Mouse (Mus musculus): ENCODE data around the gene Ell.
A peak's percentile ranks its signal among the peaks of the same experiment; 100 is the strongest.
"Not testable (repeated sequence)": the region's sequence is repeated elsewhere in the genome, so short reads cannot be mapped to it uniquely, and the experiment has no call there.

Ell gene

GRCm38 (mm10) chr8:70563763-70564387, 24.6 kb downstream of the Ell start:
- no peak for DNase-seq (ENCODE audit: low spot score)

- DNase-seq (ENCODE audit: low spot score), result no peak
Measured at GRCm38 (mm10) chr8:70564696-70565235, 25.5 kb downstream of the Ell start.

GRCm38 (mm10) chr8:70565561-70565960, 26.3 kb downstream of the Ell start:
- DNase-seq (ENCODE audit: low spot score), result peak; percentile 57

- DNase-seq (ENCODE audit: low spot score), result no peak
Measured at GRCm38 (mm10) chr8:70570360-70570759, 31.1 kb downstream of the Ell start.

GRCm38 (mm10) chr8:70570990-70571389, 31.7 kb downstream of the Ell start:
- DNase-seq (ENCODE audit: low spot score), result no peak

- DNase-seq (ENCODE audit: low spot score), result no peak
Measured at GRCm38 (mm10) chr8:70574302-70574701, 35.0 kb downstream of the Ell start.

- DNase-seq (ENCODE audit: low spot score), result no peak
Measured at GRCm38 (mm10) chr8:70574915-70575314, 35.7 kb downstream of the Ell start.

GRCm38 (mm10) chr8:70577207-70577606, 38.0 kb downstream of the Ell start:
- no peak for DNase-seq (ENCODE audit: low spot score)

GRCm38 (mm10) chr8:70583476-70584387, 44.5 kb downstream of the Ell start:
- DNase-seq (ENCODE audit: low spot score), result no peak

- DNase-seq (ENCODE audit: low spot score), result no peak
Measured at GRCm38 (mm10) chr8:70584606-70585257, 45.5 kb downstream of the Ell start.

- DNase-seq (ENCODE audit: low spot score), result peak; percentile 76
Measured at GRCm38 (mm10) chr8:70585258-70585652, 46.0 kb downstream of the Ell start.

- not testable (repeated sequence) for DNase-seq (ENCODE audit: low spot score)
Measured at GRCm38 (mm10) chr8:70587955-70588354, 48.7 kb downstream of the Ell start.

GRCm38 (mm10) chr8:70591569-70591968, 52.3 kb downstream of the Ell start:
- no peak for DNase-seq (ENCODE audit: low spot score)

GRCm38 (mm10) chr8:70593173-70593572, 53.9 kb downstream of the Ell start:
- DNase-seq (ENCODE audit: low spot score), result no peak

- DNase-seq (ENCODE audit: low spot score), result peak; percentile 95
Measured at GRCm38 (mm10) chr8:70593961-70594609, 54.8 kb downstream of the Ell start, which contains the start of gene Isyna1. TSS of gene Isyna1 (plus strand) at chr8:70594373.

GRCm38 (mm10) chr8:70594621-70595564, 55.6 kb downstream of the Ell start:
- DNase-seq (ENCODE audit: low spot score), result peak; percentile 58

- DNase-seq (ENCODE audit: low spot score), result no peak
Measured at GRCm38 (mm10) chr8:70595811-70596210, 56.6 kb downstream of the Ell start.

- no peak for DNase-seq (ENCODE audit: low spot score)
Measured at GRCm38 (mm10) chr8:70596216-70596615, 57.0 kb downstream of the Ell start.

- DNase-seq (ENCODE audit: low spot score), result no peak
Measured at GRCm38 (mm10) chr8:70596775-70597416, 57.6 kb downstream of the Ell start.
